Mouse (Mus musculus): Measurements from ENCODE around the gene Ddx58. TPM values are rescaled to one million over a fixed set of nuclear protein-coding genes. Genes with fewer than 3 reads are reported as not detected.

The Ddx58 gene
- polyA plus RNA-seq, 1 experiment from 2014 or later: 5.0 TPM

Other genes starting within 250 kb of the Ddx58 start
- 47.3 and 47.6 TPM in 2 replicates for gene Aco1, start 96.7 kb downstream of the Ddx58 start, polyA plus RNA-seq (2015; fragmentation: Nextera tagmentation; extraction: Ambion mirVana)
- 21.0 and 23.8 TPM in 2 replicates for gene Smim27, start 29.8 kb upstream of the Ddx58 start, polyA plus RNA-seq (2015; fragmentation: Nextera tagmentation; extraction: Ambion mirVana)
- gene Topors, start 30.0 kb upstream of the Ddx58 start, polyA plus RNA-seq (2015; fragmentation: Nextera tagmentation; extraction: Ambion mirVana): 33.3 and 38.4 TPM in 2 replicates
- 359 and 361 TPM in 2 replicates for gene Ndufb6, start 39.6 kb upstream of the Ddx58 start, polyA plus RNA-seq (2015; fragmentation: Nextera tagmentation; extraction: Ambion mirVana)
- 0.59 and 0.77 TPM in 2 replicates for gene Tmem215, start 232.4 kb upstream of the Ddx58 start, polyA plus RNA-seq (2015; fragmentation: Nextera tagmentation; extraction: Ambion mirVana)

Measured in neural tube, embryonic 13.5 days (tissue).